8 mouse cellular contexts compared by ENCODE assay signal in genomic region chr11:87086290-87086984, GRCm38 (mm10). TPM values are rescaled to one million over a fixed set of nuclear protein-coding genes. Genes with fewer than 3 reads are reported as not detected.
DNase-seq lines count a peak whose midpoint lies in the region; ATAC-seq lines count a peak whose summit lies in the region.

Smg8 (minus strand) TSS chr11:87086774.

- peak; percentile 68 for ATAC-seq in hindbrain, embryonic 12.5 days (ENCODE audit: low FRiP score)

- H3K36me3 ChIP-seq in hindbrain, embryonic 12.5 days, result peaks cover 43% of the 10 kb centered on the region

- no peaks in the 10 kb centered on the region for H3K9me3 ChIP-seq in hindbrain, embryonic 12.5 days (replicated peaks)

- peaks cover 26% of the 10 kb centered on the region for H3K4me1 ChIP-seq in hindbrain, embryonic 12.5 days

- H3K27me3 ChIP-seq in hindbrain, embryonic 12.5 days, result no peaks in the 10 kb centered on the region

- peak within 1 kb of the TSS; percentile 92 for H3K9ac ChIP-seq in hindbrain, embryonic 12.5 days

- WGBS in hindbrain, embryonic 12.5 days, result 2% methylated on average over 35 of the region's 43 CpGs

- H3K27ac ChIP-seq in hindbrain, embryonic 12.5 days, result peak within 1 kb of the TSS; percentile 74

- DNase-seq in R1 (ENCODE audit: low read depth, low spot score), result peak; percentile 92
- peak; percentile 84 to 85 for DNase-seq in cerebellum, postnatal 14 days
- peak; percentile 69 to 74 for DNase-seq in frontal cortex, postnatal 14 days (ENCODE audit: low spot score in 2 of 2)
- DNase-seq in layer of hippocampus, postnatal 25 days (ENCODE audit: extremely low spot score in 1 of 2, low spot score in 1 of 2), result peak; percentile 61 to 70
- DNase-seq in lung, postnatal 14 days, result peak; percentile 85
- DNase-seq in ovary, postnatal 36 days (ENCODE audit: low spot score), result peak; percentile 79
- DNase-seq in thymus, postnatal 14 days, result peak; percentile 85

- H3K4me3 ChIP-seq in hindbrain, embryonic 12.5 days, result peak within 1 kb of the TSS; percentile 94

- peak within 1 kb of the TSS; percentile 94 for H3K4me2 ChIP-seq in hindbrain, embryonic 12.5 days (replicated peaks)

RNA-seq across cellular contexts. Expression of gene Smg8, which starts in this region (rescaled TPM):
- polyA plus RNA-seq in hindbrain, embryonic 12.5 days (2016; fragmentation: Nextera tagmentation; extraction: Ambion mirVana), result 24.2 and 26.0 TPM in 2 replicates
- total RNA-seq in layer of hippocampus, postnatal 25 days (2021), result 10 to 100 TPM; 16.4 to 16.8 TPM

Comparison
In these comparisons a context has a peak if more than half of its experiments do, and no peak if none do; other contexts are left out.
1. Peak in every context shown above with its lines: DNase-seq, ATAC-seq, H3K4me3 ChIP-seq and H3K27ac ChIP-seq.